Mouse (Mus musculus) bone marrow, adult 2 months (tissue): ENCODE measurements around the gene Pkn1. TPM values are rescaled to one million over a fixed set of nuclear protein-coding genes. Genes with fewer than 3 reads are reported as not detected.

Source experiments
- H3K27ac ChIP-seq: fragments of 200-500 bp; 2 replicates; pipeline ENCODE4 v1.5.1; 2012; ENCODE audit warnings: low read depth, mild to moderate bottlenecking, control low read depth, inconsistent platforms, low read length; ENCODE audit not compliant: control insufficient read depth, poor library complexity, insufficient read depth
- H3K4me1 ChIP-seq: fragments of 200-500 bp; 2 replicates; pipeline ENCODE4 v1.6.1; 2011; ENCODE audit warnings: low read length; ENCODE audit not compliant: control insufficient read depth, insufficient read depth
- H3K4me3 ChIP-seq: fragments of 200-500 bp; replicated peaks from 2 replicates; pipeline ENCODE3; 2011; ENCODE audit warnings: mild to moderate bottlenecking, low read depth, low read length, control low read depth; ENCODE audit not compliant: control insufficient read depth
- CTCF ChIP-seq: fragments of 200-500 bp; IDR thresholded peaks from 2 replicates; pipeline ENCODE4 v1.5.1; 2011; ENCODE audit warnings: low read length, control low read depth; ENCODE audit not compliant: control insufficient read depth, insufficient read depth
- POLR2A ChIP-seq: fragments of 200-500 bp; IDR thresholded peaks from 2 replicates; pipeline ENCODE4 v1.6.1; 2011; ENCODE audit warnings: low read depth, mild to moderate bottlenecking, control low read depth, low read length, borderline replicate concordance; ENCODE audit not compliant: control insufficient read depth
- WGBS: fragments of 180-500 bp; shearing (Covaris S2); methylation state at CpG from one replicate; pipeline ENCODE4 v1.1.7; 2018; 5-methylcytosine and 5-hydroxymethylcytosine counted together
- polyA plus RNA-seq: library from polyadenylated mRNA; stranded (reverse); fragments of >200 nt; gene quantifications from 2 replicates; pipeline ENCODE4 v1.2.4, GENCODE M21; 2011; ENCODE audit warnings: low replicate concordance; ENCODE audit not compliant: missing spikeins, insufficient read depth, insufficient read length

Pkn1 gene
- polyA plus RNA-seq, 1 experiment: 94.3 TPM

DNA sequence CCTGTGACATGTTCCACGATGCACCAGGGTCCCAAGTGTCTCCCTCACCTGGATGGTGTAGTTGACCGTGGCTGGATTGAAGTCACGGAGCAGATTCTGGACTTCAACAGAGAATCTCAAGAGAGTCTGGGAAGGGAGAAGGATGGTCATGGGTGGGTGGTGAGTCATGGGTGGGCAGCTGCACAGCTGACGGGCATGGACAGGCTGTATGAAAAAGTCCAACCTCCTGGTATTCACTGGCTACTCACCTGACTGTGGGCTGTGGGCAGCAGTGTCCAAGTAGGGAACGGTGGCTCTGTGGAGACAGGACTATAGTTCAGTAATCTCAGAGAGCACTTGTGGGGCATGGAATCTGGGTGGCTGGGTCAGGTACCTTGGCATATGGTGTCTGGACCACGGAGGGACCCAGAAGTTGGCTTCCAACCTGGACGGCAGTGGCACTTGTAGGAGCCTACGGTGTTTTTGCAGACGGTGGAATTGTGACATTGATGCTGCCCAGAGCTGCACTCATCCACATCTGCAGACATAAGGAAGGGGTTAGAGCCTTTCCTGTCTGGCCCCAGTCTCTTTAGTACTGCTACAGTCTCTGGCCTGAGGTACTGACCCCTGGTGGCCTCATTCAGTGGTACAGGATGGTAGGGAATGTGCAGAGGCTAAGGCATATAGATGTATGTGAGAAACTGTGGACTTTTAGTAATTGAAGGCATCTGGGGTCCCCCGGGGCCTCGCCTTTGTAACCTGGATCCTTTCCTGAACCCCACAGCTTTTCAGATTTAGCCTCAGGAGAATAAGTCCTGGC lies 30.2 kb upstream of the Pkn1 start:
- Histone ChIP-seq H3K4me1 (peaks cover 2% of the 10 kb centered on the region; the same call in 1 of the 2 replicates), H3K4me3 (no peak overlapping the region), H3K27ac (no peak overlapping the region)
- TF ChIP-seq POLR2A (no peak), CTCF (peak; percentile 63; the same call in 1 of the 2 replicates)
- WGBS: 83% methylated on average over 11 of the region's 11 CpGs

DNA sequence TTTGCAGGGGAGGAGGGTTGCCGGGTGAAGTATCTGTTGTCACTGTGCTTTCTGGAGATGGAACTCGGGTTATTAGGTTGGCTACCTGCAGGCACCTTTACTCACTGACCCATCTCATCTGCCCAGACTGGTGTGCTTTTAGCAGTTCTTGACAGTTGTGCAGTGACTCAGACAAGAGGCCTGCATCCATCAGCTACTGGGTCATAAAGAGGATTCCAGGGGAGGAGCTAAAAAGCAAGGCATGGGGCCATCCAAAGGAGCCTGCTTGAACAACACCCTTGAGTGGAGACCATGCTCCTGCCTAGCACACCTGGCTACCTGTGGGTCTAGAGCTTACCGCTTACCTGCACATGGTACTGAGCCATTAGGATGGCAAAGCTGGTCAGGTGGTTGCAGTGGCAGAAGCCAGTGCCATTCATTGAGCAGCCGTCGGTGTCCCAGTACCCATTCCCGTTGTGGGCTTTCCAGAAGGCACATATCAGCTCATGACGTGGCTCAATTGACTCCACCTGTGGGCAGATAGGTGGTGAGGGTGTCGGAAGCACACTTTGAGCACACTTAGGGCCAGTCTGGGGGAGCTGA lies 26.6 kb upstream of the Pkn1 start:
- no peak overlapping the region for H3K27ac ChIP-seq
- TF ChIP-seq POLR2A: no peak
- TF ChIP-seq CTCF: no peak
- H3K4me3 ChIP-seq: no peak overlapping the region
- WGBS: 84% methylated on average over 8 of the region's 8 CpGs
- no peaks in the 10 kb centered on the region for H3K4me1 ChIP-seq

DNA sequence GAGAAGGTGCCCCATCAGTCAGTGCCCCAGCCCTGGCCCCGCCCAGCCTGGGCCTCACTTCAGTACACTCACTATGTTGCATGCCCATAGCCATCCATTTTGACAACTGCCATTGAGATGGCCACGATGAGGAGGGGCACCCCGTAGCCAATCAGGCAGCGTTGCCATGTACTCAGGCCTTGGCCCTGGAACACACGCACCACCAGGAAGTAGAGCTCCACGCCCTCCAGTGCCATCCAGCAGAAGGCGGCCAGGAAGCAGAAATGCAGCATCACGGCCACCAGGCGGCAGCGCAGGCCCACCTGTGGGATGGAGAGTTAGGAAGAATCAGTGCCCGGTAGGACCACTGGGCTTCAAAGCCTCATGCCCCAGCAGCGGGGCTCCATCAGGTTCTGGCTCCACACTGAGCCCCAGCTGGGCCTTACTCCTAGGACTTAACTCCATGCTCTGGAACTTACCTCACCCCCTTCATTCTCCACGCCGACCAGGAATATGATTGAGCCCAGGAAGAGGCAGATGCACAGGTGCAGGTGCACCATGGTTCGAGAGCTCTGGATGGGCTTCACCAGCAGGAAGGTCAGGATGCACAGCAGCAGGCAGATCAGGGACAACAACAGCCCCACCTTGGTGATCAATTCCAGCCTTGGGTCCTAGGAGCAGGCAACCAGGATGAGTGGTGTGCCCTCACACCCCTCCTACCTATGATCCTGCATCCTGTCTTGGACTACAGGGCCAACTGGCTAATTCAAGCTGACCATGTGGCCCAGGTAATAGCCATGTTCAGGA lies 25.9 kb upstream of the Pkn1 start:
- TF ChIP-seq CTCF: peak; percentile 92
- TF ChIP-seq POLR2A: no peak; the same call in 1 of the 2 replicates
- no peak overlapping the region for H3K4me3 ChIP-seq
- H3K4me1 ChIP-seq: no peaks in the 10 kb centered on the region
- H3K27ac ChIP-seq: no peak overlapping the region
- 34% methylated on average over 15 of the region's 15 CpGs for WGBS

DNA sequence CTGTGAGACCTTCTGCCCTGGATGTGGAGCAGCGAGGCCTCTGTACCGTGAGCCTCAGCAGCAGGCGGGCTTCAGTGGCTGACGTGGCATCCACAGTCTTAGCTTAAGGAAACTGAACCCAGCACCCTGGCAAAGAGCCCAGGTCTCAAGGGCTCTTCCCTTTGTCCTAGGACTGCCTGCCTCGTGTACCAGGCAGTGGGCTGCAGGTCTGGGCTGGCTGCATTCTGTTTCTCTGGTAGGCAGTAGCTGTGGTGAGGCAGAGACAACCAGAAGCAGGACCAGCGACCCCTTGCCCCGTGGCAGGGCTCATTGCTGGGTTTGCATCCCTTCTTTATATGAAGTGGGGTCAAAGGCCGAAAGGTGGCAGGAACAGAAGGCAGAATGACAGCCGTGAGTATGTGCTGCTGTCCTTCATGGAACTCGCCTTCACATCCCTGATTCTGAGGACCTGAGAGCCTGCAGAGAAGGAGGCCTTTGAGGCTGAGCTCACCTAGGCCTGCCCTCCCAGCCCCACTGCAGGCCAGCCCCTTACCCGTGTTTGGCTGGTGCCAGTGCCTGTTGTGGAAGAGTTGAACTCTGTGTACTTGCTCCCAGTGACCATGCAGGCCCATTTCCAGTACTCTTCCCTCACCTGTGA lies 24.6 kb upstream of the Pkn1 start:
- WGBS: 77% methylated on average over 11 of the region's 11 CpGs
- no peak for TF ChIP-seq CTCF
- TF ChIP-seq POLR2A: no peak

DNA sequence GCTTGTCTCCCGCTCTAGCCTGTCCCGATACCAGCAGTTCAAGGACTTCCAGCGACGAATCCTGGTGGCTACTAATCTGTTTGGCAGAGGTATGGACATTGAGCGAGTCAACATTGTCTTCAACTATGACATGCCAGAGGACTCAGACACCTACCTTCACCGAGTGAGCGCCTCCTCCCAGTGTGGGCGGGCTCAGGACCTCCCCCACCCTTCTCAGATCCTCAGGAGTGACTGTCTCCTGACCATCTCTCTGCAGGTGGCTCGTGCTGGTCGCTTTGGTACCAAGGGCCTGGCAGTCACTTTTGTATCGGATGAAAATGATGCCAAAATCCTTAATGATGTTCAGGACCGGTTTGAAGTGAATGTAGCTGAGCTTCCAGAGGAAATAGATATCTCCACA lies 23.7 kb upstream of the Pkn1 start:
- WGBS: 88% methylated on average over 12 of the region's 12 CpGs
- Histone ChIP-seq H3K4me3 (no peak overlapping the region), H3K27ac (no peak overlapping the region), H3K4me1 (no peaks in the 10 kb centered on the region)
- TF ChIP-seq POLR2A (no peak), CTCF (no peak)

More for the DNA sequence above, 24.6 kb upstream of the Pkn1 start:
- Histone ChIP-seq H3K4me1 (no peaks in the 10 kb centered on the region), H3K4me3 (no peak overlapping the region), H3K27ac (no peak overlapping the region; the same call in 1 of the 2 replicates)

DNA sequence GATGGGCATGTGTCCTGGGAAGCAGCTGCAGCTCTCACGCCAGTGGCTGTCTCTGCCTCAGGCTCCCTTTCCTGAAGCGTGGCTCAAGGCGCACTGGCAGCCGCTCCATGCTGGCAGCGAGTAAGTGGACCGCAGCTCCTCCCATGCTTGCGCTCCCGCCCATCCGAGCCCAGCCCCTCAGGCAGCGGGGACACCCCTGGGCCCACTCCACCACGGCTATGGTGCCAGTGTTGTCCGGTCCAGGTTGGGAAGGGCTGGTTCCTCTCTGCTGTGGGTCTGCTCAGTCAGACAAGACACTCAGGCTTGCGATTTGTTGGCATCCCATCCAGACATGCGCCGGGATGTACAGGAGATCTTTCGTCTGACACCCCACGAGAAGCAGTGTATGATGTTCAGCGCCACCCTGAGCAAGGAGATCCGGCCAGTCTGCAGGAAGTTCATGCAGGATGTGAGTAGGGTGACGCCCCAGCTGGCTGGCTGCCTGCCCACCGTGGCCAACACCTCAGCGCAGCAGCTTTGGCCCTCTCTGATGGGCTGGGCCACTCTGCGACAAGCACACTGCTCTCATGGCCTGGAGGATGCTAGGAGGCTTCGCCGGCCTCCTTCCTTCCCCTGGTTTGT lies 22.5 kb upstream of the Pkn1 start:
- TF ChIP-seq POLR2A: peak; percentile 20; the same call in 1 of the 2 replicates
- TF ChIP-seq CTCF: no peak
- H3K27ac ChIP-seq: no peak overlapping the region
- H3K4me3 ChIP-seq: no peak overlapping the region
- 76% methylated on average over 25 of the region's 25 CpGs for WGBS
- H3K4me1 ChIP-seq: peaks cover 1% of the 10 kb centered on the region; the same call in 1 of the 2 replicates

DNA sequence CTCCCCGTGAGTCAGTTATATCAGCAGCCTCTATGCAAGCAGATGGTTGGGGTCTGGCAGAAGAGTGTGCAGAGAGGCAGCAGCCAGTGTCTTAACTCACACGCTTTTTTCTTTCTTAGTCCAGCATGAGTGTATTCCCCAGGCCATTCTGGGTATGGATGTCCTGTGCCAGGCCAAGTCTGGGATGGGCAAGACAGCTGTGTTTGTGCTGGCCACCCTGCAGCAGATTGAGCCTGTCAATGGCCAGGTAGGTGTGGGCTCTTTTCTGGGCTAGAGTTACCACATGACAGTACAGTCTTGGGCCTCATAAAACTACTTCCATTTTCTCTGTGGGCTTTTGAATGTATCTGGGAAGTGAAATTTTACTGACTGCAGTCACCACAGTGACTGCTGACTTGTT lies 20.7 kb upstream of the Pkn1 start:
- peaks cover 1% of the 10 kb centered on the region; the same call in 1 of the 2 replicates for H3K4me1 ChIP-seq
- TF ChIP-seq POLR2A (no peak), CTCF (no peak)
- H3K4me3 ChIP-seq: no peak overlapping the region

More for the DNA sequence above, 20.7 kb upstream of the Pkn1 start:
- whole genome bisulfite sequencing: 85% methylated on average over 2 of the region's 2 CpGs
- no peak overlapping the region for H3K27ac ChIP-seq
